22 mouse cellular contexts compared by ENCODE assay signal in genomic region chr12:93748300-93748847, GRCm38 (mm10).
"Had no signal": no experiment of that assay in that cellular context is flagged by ENCODE, and none has a peak within 500 bp of the region (broad histone marks: within the 10 kb centered on the region; RNA-seq: fewer than 3 reads in every experiment).

No protein-coding gene starts in this region.

- H3K27ac ChIP-seq: liver, embryonic 13.5 days; liver, embryonic 15.5 days; lung, embryonic 15.5 days; macrophage; midbrain, embryonic 12.5 days; midbrain, embryonic 15.5 days had no signal

- ATAC-seq: liver, postnatal 0 days; lung, postnatal 0 days; midbrain, embryonic 15.5 days had no signal

- H3K4me1 ChIP-seq: liver, embryonic 13.5 days; liver, embryonic 15.5 days; lung, embryonic 15.5 days; megakaryocyte, embryonic 14.5 days; midbrain, embryonic 12.5 days; midbrain, embryonic 15.5 days had no signal

- DNase-seq: liver; liver, embryonic 13.5 days; liver, postnatal 0 days; lung, adult 2 months; lung, postnatal 14 days; lung, postnatal 36 days; retina, postnatal 1 day; right cerebral cortex, adult 18-20 months; right cerebral cortex, postnatal 25 days; right cerebral cortex, postnatal 4 days; spleen, adult 18-20 months; thymus, adult 2 months; thymus, postnatal 14 days; thymus, postnatal 36 days had no signal

- H3K27me3 ChIP-seq: liver, embryonic 13.5 days; liver, embryonic 15.5 days; lung, embryonic 15.5 days; megakaryocyte, embryonic 14.5 days; midbrain, embryonic 12.5 days; midbrain, embryonic 15.5 days had no signal

- H3K9ac ChIP-seq: liver, embryonic 13.5 days; liver, embryonic 15.5 days; liver, postnatal 0 days; lung, embryonic 15.5 days; midbrain, embryonic 12.5 days; midbrain, embryonic 15.5 days had no signal

- H3K36me3 ChIP-seq: liver, embryonic 13.5 days; liver, embryonic 15.5 days; lung, embryonic 15.5 days; midbrain, embryonic 12.5 days; midbrain, embryonic 15.5 days had no signal

- H3K4me2 ChIP-seq: liver, embryonic 11.5 days; liver, embryonic 13.5 days; liver, embryonic 15.5 days; lung, embryonic 15.5 days; midbrain, embryonic 12.5 days; midbrain, embryonic 15.5 days had no signal

- H3K4me3 ChIP-seq: liver, embryonic 13.5 days; liver, embryonic 15.5 days; lung, embryonic 15.5 days; megakaryocyte, embryonic 14.5 days; midbrain, embryonic 12.5 days; midbrain, embryonic 15.5 days had no signal

- H3K9me3 ChIP-seq: liver, embryonic 13.5 days; liver, embryonic 15.5 days; lung, embryonic 15.5 days; midbrain, embryonic 12.5 days; midbrain, embryonic 15.5 days had no signal
